Comparison of ENCODE assay signal across 1 mouse cellular context in genomic region chr19:44400484-44401197, GRCm38 (mm10).
TF ChIP-seq lines count a peak whose summit lies in the region.

No protein-coding gene starts in this region.

TF ChIP-seq in CH12.LX, 34 proteins besides CTCF, POLR2A, EP300 and RAD21 (continued from another document):
- TF ChIP-seq CHD2 (IDR thresholded peaks at IDR 0.05; ENCODE audit: low read length) (no peak), PAX5 (IDR thresholded peaks at IDR 0.05; ENCODE audit: low read length) (no peak), MAX (IDR thresholded peaks at IDR 0.05; ENCODE audit: low read length) (no peak), POLR2AphosphoS2 (IDR thresholded peaks at IDR 0.05; ENCODE audit: low read depth, low read length) (no peak), TCF12 (IDR thresholded peaks at IDR 0.05; ENCODE audit: low read depth, low read length) (no peak)
